Mouse (Mus musculus) midbrain, postnatal 0 days (tissue): ENCODE results near the gene Noxo1. TPM values are rescaled to one million over a fixed set of nuclear protein-coding genes. Genes with fewer than 3 reads are reported as not detected.

ENCODE experiments used
- ATAC-seq: fragments of 200-750 bp; cut with Nextera tagmentation; 2 replicates; pipeline ENCODE4 v1.8.0; 2017; ENCODE audit warnings: moderate number of reproducible peaks, mild to moderate bottlenecking, moderate TSS enrichment, moderate library complexity; ENCODE audit not compliant: low FRiP score
- DNase-seq: peaks from one replicate; pipeline ENCODE4 v3.0.0-alpha.2; 2015; ENCODE audit warnings: low spot score
- H3K27ac ChIP-seq: fragments of 300-500 bp; sonication (generic); 2 replicates; pipeline ENCODE4 v1.5.1; 2014; ENCODE audit warnings: low read depth, mild to moderate bottlenecking, low read length, mixed read lengths
- H3K27me3 ChIP-seq: fragments of 300-500 bp; sonication (generic); 2 replicates; pipeline ENCODE4 v1.6.1; 2014; ENCODE audit warnings: low read length, control low read depth, mixed read lengths; ENCODE audit not compliant: insufficient read depth
- H3K36me3 ChIP-seq: fragments of 300-500 bp; sonication (generic); 2 replicates; pipeline ENCODE4 v1.6.1; 2014; ENCODE audit warnings: low read length, control low read depth, mixed read lengths; ENCODE audit not compliant: insufficient read depth
- H3K4me1 ChIP-seq: fragments of 300-500 bp; sonication (generic); 2 replicates; pipeline ENCODE4 v1.6.1; 2014; ENCODE audit warnings: mild to moderate bottlenecking, control low read depth, antibody characterized with exemption, low read length, mixed read lengths; ENCODE audit not compliant: insufficient read depth
- H3K4me2 ChIP-seq: fragments of 300-500 bp; sonication (generic); 2 replicates; pipeline ENCODE4 v1.6.1; 2014; ENCODE audit warnings: low read depth, mild to moderate bottlenecking, low read length, mixed read lengths; ENCODE audit not compliant: poor library complexity, severe bottlenecking
- H3K4me3 ChIP-seq: fragments of 300-500 bp; sonication (generic); 2 replicates; pipeline ENCODE4 v1.5.1; 2014; ENCODE audit warnings: low read depth, mild to moderate bottlenecking, low read length, moderate library complexity
- H3K9ac ChIP-seq: fragments of 300-500 bp; sonication (generic); replicated peaks from 2 replicates; pipeline ENCODE4 v1.6.1; 2014; ENCODE audit warnings: mild to moderate bottlenecking, low read length, moderate library complexity, mixed read lengths; ENCODE audit not compliant: poor library complexity, severe bottlenecking
- H3K9me3 ChIP-seq: fragments of 300-500 bp; sonication (generic); 2 replicates; pipeline ENCODE4 v1.6.1; 2016; ENCODE audit warnings: low read length, control low read depth
- CTCF ChIP-seq: IDR thresholded peaks from 2 replicates; pipeline ENCODE4 v1.5.1; 2016; ENCODE audit warnings: antibody characterized with exemption, mild to moderate bottlenecking
- WGBS: fragments of 180-500 bp; shearing (Covaris S2); extraction: QIAGEN DNeasy Blood & Tissue Kit; methylation state at CpG from one replicate; pipeline ENCODE4 v1.1.7; 2014; 5-methylcytosine and 5-hydroxymethylcytosine counted together
- polyA plus RNA-seq: library from polyadenylated mRNA; unstranded; fragments of >200 nt; fragmentation: Nextera tagmentation; extraction: Ambion mirVana; gene quantifications from 2 replicates; pipeline ENCODE4 v1.2.1, GENCODE M21; 2015
- total RNA-seq: library from RNA; depleted of rRNA; stranded (reverse); fragments of >200 nt; gene quantifications from 2 replicates; pipeline ENCODE4 v1.2.3, GENCODE M21; 2014

The Noxo1 gene
- total and polyA plus RNA-seq, 2 experiments from 2014 or later = 1.9 to 11.1 TPM

DNA sequence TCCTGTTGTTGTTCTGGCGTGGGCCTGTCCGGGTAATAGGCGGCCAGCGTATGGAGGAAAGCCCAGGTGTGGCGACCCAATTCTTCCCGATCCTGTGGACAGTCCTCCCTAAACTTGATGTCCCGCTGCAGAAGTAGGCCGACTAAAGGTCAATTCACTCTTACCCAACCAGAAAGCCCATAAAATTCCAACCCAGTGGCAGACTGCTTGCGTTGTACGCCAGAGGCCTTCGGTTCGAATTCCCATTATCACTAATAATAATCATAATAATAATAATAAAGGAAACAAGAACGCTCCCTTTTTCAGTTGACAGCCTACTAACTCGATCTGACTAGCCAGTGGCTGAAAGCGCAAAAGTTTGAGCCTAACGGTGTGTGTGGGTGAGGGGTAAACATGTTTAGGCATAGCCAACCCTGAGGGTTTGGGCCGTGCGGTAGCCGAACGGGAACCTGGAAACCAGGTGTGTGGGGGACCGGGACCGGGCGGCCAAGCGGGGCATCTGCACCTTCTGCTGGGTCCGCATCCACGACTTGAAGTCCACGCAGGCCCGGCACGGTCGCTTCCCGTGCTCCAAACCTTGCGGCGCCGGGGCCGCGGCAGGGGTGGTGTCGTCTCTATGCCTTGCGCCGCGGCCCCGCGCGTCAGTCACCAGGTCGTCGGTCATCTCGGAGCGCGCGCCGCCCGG lies 566 bp upstream of the Noxo1 start:
- Histone ChIP-seq H3K9me3 (no peaks in the 10 kb centered on the region), H3K9ac (peak overlapping the region; percentile 79), H3K27ac (peak overlapping the region; percentile 87), H3K36me3 (peaks cover 18% of the 10 kb centered on the region), H3K4me2 (peak overlapping the region; percentile 63), H3K4me3 (peak overlapping the region; percentile 79), H3K4me1 (peaks cover 4% of the 10 kb centered on the region; the same call in 1 of the 2 replicates), H3K27me3 (no peaks in the 10 kb centered on the region)
- DNase-seq = no peak
- ATAC-seq = no peak; the same call in 1 of the 2 replicates
- TF ChIP-seq CTCF = no peak
- WGBS = 7% methylated on average over 46 of the region's 51 CpGs

DNA sequence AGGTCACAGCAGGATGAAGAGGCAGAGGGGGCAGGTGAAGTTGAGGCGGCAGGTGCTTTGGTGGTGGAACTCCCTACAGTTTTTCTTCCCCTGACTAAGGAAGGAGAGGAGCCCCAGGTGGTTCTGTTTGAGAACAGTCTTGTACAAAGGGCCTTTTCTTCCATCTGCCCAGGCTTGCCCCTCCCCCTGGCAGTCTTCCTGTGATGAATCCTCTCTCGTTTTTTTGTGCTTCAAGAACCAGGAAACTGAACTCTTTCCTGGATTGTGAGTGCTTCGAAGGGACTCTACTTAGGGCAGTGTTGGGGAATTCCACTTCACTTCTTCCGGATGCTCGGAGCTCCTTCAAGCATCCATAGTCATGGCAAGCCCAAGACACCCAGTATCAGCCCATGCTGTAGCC lies 2.0 kb downstream of the Noxo1 start:
- Histone ChIP-seq H3K27ac (no peak overlapping the region), H3K36me3 (peaks cover 34% of the 10 kb centered on the region), H3K27me3 (no peaks in the 10 kb centered on the region), H3K9me3 (no peaks in the 10 kb centered on the region), H3K4me1 (0 out of 2 replicates have a peak, but pooled peaks cover 3% of the 10 kb centered on the region), H3K4me3 (no peak overlapping the region), H3K4me2 (no peak overlapping the region), H3K9ac (no peak overlapping the region)
- no peak for DNase-seq
- ATAC-seq = no peak
- TF ChIP-seq CTCF = no peak
- WGBS = 22% methylated on average over 5 of the region's 5 CpGs

DNA sequence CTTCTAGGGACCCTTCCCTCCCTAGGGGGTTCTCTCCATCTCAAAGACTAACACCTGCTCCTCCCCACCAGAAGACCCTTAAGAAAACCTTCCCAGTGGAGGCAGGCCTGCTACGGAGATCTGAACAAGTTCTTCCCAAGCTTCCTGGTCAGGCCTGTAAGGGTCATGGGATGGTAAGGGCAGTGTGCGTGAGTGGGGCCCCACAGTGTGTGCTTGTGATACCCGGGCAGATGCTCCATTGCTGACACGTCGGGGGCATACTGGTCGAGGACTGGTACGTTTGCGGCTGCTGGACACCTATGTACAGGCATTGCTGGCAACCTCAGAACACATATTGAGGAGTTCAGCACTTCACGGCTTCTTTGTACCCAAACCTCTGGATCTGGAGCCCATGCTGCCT lies 2.7 kb downstream of the Noxo1 start:
- no peak overlapping the region for H3K27ac ChIP-seq
- no peak overlapping the region for H3K4me2 ChIP-seq
- H3K27me3 ChIP-seq = no peaks in the 10 kb centered on the region
- ATAC-seq (no peak), DNase-seq (no peak)
- no peak overlapping the region for H3K9ac ChIP-seq
- no peaks in the 10 kb centered on the region for H3K9me3 ChIP-seq
- peaks cover 34% of the 10 kb centered on the region for H3K36me3 ChIP-seq
- H3K4me1 ChIP-seq = 0 out of 2 replicates have a peak, but pooled peaks cover 3% of the 10 kb centered on the region
- no peak for TF ChIP-seq CTCF
- WGBS = 66% methylated on average over 9 of the region's 9 CpGs
- no peak overlapping the region for H3K4me3 ChIP-seq

DNA sequence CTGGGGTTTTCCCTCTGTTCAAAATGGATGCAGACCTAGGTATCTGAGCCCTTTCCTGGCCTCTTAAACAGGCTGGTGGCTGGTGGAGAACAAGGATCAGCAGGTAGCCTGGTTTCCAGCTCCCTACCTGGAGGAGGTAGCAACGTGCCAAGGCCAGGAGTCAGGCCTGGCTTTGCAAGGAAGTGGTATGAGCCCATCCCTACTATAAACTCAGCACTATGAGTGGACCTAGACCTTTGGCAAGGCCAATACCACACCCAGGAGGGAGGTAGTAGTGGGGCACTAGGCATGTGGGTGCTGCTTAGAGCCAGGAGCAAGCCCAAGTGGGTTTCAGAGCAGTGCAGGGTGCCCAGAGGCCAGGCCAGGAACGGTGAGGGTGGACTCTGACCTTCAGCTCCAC lies 3.4 kb downstream of the Noxo1 start:
- no peak for DNase-seq
- no peaks in the 10 kb centered on the region for H3K27me3 ChIP-seq
- H3K36me3 ChIP-seq = peaks cover 41% of the 10 kb centered on the region
- no peak overlapping the region for H3K9ac ChIP-seq
- no peak for TF ChIP-seq CTCF
- ATAC-seq = no peak
- 72% methylated on average over 2 of the region's 2 CpGs for WGBS
- no peak overlapping the region for H3K4me3 ChIP-seq
- no peak overlapping the region for H3K27ac ChIP-seq
- H3K4me2 ChIP-seq = no peak overlapping the region
- 0 out of 2 replicates have a peak, but pooled peaks cover 3% of the 10 kb centered on the region for H3K4me1 ChIP-seq
- H3K9me3 ChIP-seq = no peaks in the 10 kb centered on the region

DNA sequence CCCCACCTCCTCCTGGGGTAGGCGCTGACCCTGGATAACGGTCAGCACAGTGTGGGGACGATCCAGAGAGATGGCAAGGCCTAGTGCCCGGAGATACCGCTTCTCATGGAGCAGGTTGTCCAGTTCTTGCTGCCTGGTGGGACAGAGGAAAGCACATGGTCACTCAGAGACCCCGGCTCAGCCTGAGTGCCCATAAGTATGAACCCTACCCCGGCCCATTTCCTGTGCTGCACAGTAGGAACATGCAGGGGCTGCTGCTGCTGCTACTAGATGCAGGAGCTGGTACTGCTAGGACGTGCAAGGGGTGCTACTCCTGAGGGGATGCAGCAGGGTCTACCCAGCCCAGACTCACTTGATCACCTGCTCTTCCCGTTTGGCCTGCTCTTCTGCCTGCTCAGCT lies 5.2 kb downstream of the Noxo1 start:
- no peak overlapping the region for H3K4me3 ChIP-seq
- H3K27ac ChIP-seq = no peak overlapping the region
- H3K4me1 ChIP-seq = no peaks in the 10 kb centered on the region
- H3K9me3 ChIP-seq = no peaks in the 10 kb centered on the region
- H3K4me2 ChIP-seq = no peak overlapping the region
- no peak for TF ChIP-seq CTCF
- H3K9ac ChIP-seq = no peak overlapping the region
- ATAC-seq = no peak
- peaks cover 51% of the 10 kb centered on the region for H3K36me3 ChIP-seq
- no peak for DNase-seq
- H3K27me3 ChIP-seq = no peaks in the 10 kb centered on the region
- 90% methylated on average over 9 of the region's 9 CpGs for whole genome bisulfite sequencing

DNA sequence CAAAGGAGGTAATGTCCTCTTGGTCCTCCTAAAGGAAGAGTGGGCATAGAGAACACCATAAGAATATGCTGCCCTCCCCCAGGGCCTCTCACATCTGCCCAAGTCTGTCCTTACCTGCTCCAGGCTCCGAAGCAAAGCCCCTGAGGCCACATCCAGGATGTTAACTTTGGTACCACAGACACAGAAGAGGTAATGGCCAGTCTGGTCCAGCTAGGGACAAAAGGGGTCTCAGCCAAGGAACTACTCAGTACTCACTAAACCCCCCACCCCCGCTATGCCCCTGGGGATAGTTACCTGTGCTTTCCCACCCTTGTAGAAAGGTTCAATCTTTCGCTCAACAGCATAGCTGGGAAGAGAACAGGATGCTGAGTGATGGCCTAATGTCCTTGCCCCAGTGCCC lies 9.8 kb downstream of the Noxo1 start:
- no peak overlapping the region for H3K4me2 ChIP-seq
- DNase-seq = no peak
- H3K27me3 ChIP-seq = no peaks in the 10 kb centered on the region
- H3K4me3 ChIP-seq = no peak overlapping the region
- no peak for TF ChIP-seq CTCF
- ATAC-seq = no peak
- H3K4me1 ChIP-seq = no peaks in the 10 kb centered on the region
- peaks cover 38% of the 10 kb centered on the region for H3K36me3 ChIP-seq
- H3K27ac ChIP-seq = no peak overlapping the region
- 95% methylated on average over 3 of the region's 3 CpGs for WGBS
- no peaks in the 10 kb centered on the region for H3K9me3 ChIP-seq
- no peak overlapping the region for H3K9ac ChIP-seq
